Mouse (Mus musculus) erythroblast, embryonic 14.5 days (primary cell): ENCODE measurements around the gene Sat2.

ENCODE experiments used
- GATA1 ChIP-seq: IDR thresholded peaks from 2 replicates; pipeline ENCODE4 v1.6.1; 2012; ENCODE audit warnings: low read length, inconsistent platforms, mixed read lengths
- TAL1 ChIP-seq: IDR thresholded peaks from 3 replicates; pipeline ENCODE4 v1.6.1; 2012; ENCODE audit warnings: low read length, inconsistent platforms, mixed read lengths

GRCm38 (mm10) chr11:69635471-69635870, 13.6 kb downstream of the Sat2 start:
- TF ChIP-seq TAL1 (no peak), GATA1 (no peak)
